15 mouse cellular contexts compared by ENCODE assay signal in genomic region chr4:84118284-84118919, GRCm38 (mm10).
DNase-seq lines count a peak whose midpoint lies in the region; ATAC-seq and TF ChIP-seq lines count a peak whose summit lies in the region.
"Had no signal": no experiment of that assay in that cellular context is flagged by ENCODE, and none has a peak within 500 bp of the region (broad histone marks: within the 10 kb centered on the region; RNA-seq: fewer than 3 reads in every experiment).

No protein-coding gene starts in this region.

- H3K27ac ChIP-seq in forebrain, embryonic 12.5 days: no peak overlapping the region
- no peak overlapping the region for H3K27ac ChIP-seq in forebrain, embryonic 10.5 days
- H3K27ac ChIP-seq in kidney, embryonic 15.5 days: no peak overlapping the region
- H3K27ac ChIP-seq in stomach, embryonic 14.5 days (ENCODE audit: low read length): no peak overlapping the region
- H3K27ac ChIP-seq in stomach, postnatal 0 days (replicated peaks): no peak overlapping the region
- H3K27ac ChIP-seq: heart, adult 2 months; liver, embryonic 13.5 days had no signal

- 89% methylated on average over 2 of the region's 2 CpGs for WGBS in forebrain, embryonic 12.5 days
- 95% methylated on average over 2 of the region's 2 CpGs for WGBS in forebrain, embryonic 10.5 days
- WGBS in kidney, embryonic 15.5 days: 89% methylated on average over 2 of the region's 2 CpGs
- WGBS in stomach, embryonic 14.5 days: 84% methylated on average over 2 of the region's 2 CpGs
- 72% methylated on average over 2 of the region's 2 CpGs for WGBS in stomach, postnatal 0 days

- no peak overlapping the region; the same call in 1 of the 2 replicates for H3K9ac ChIP-seq in forebrain, embryonic 12.5 days
- no peak overlapping the region for H3K9ac ChIP-seq in kidney, embryonic 15.5 days
- H3K9ac ChIP-seq in stomach, embryonic 14.5 days (replicated peaks; ENCODE audit: low read depth, low read length): no peak overlapping the region
- no peak overlapping the region for H3K9ac ChIP-seq in stomach, postnatal 0 days (ENCODE audit: low read length)
- H3K9ac ChIP-seq: liver, embryonic 13.5 days had no signal

- TF ChIP-seq EP300 in stomach, postnatal 0 days (optimal IDR thresholded peaks at IDR 0.05): no peak

- no peak overlapping the region for H3K4me3 ChIP-seq in forebrain, embryonic 12.5 days (replicated peaks)
- H3K4me3 ChIP-seq in forebrain, embryonic 10.5 days: no peak overlapping the region
- H3K4me3 ChIP-seq in kidney, embryonic 15.5 days (replicated peaks): no peak overlapping the region
- H3K4me3 ChIP-seq in stomach, embryonic 14.5 days (ENCODE audit: low read depth, low read length): no peak overlapping the region
- H3K4me3 ChIP-seq in stomach, postnatal 0 days (ENCODE audit: low read depth, low read length): no peak overlapping the region
- H3K4me3 ChIP-seq: heart, adult 2 months; liver, embryonic 13.5 days had no signal

- no peak for DNase-seq in forebrain, embryonic 10.5 days (ENCODE audit: extremely low spot score, low spot score)
- DNase-seq in kidney, adult 18-20 months: no peak
- DNase-seq in stomach, postnatal 0 days (ENCODE audit: low spot score): no peak
- DNase-seq in ovary, postnatal 14 days (ENCODE audit: low spot score): no peak
- DNase-seq in spleen, adult 18-20 months: no peak
- DNase-seq: cerebellum, adult 8-10 months; gastrocnemius, postnatal 10 days; heart, adult 2 months; kidney, adult 9 months; liver, embryonic 13.5 days; right cerebral cortex, postnatal 25 days; thymus, postnatal 4 days had no signal

- H3K4me2 ChIP-seq in forebrain, embryonic 12.5 days: no peak overlapping the region
- H3K4me2 ChIP-seq in kidney, embryonic 15.5 days: no peak overlapping the region
- H3K4me2 ChIP-seq in stomach, embryonic 14.5 days (replicated peaks; ENCODE audit: low read depth, low read length): no peak overlapping the region
- no peak overlapping the region for H3K4me2 ChIP-seq in stomach, postnatal 0 days (replicated peaks; ENCODE audit: low read depth)
- H3K4me2 ChIP-seq: liver, embryonic 13.5 days had no signal

- H3K9me3 ChIP-seq in forebrain, embryonic 12.5 days: no peaks in the 10 kb centered on the region
- no peaks in the 10 kb centered on the region for H3K9me3 ChIP-seq in forebrain, embryonic 10.5 days
- no peaks in the 10 kb centered on the region for H3K9me3 ChIP-seq in kidney, embryonic 15.5 days (replicated peaks)
- H3K9me3 ChIP-seq in stomach, embryonic 14.5 days (ENCODE audit: control insufficient read depth, low read depth, low read length): no peaks in the 10 kb centered on the region
- H3K9me3 ChIP-seq in stomach, postnatal 0 days (ENCODE audit: control insufficient read depth, low read length): no peaks in the 10 kb centered on the region
- H3K9me3 ChIP-seq: liver, embryonic 13.5 days had no signal

- peaks cover 20% of the 10 kb centered on the region for H3K4me1 ChIP-seq in forebrain, embryonic 12.5 days
- peaks cover 30% of the 10 kb centered on the region for H3K4me1 ChIP-seq in forebrain, embryonic 10.5 days
- peaks cover 31% of the 10 kb centered on the region for H3K4me1 ChIP-seq in kidney, embryonic 15.5 days
- H3K4me1 ChIP-seq in stomach, embryonic 14.5 days (ENCODE audit: control insufficient read depth, insufficient read depth, low read length): no peaks in the 10 kb centered on the region
- H3K4me1 ChIP-seq in stomach, postnatal 0 days (replicated peaks; ENCODE audit: control insufficient read depth, insufficient read depth): no peaks in the 10 kb centered on the region
- H3K4me1 ChIP-seq: liver, embryonic 13.5 days had no signal

- no peak for TF ChIP-seq CTCF in stomach, postnatal 0 days (IDR thresholded peaks at IDR 0.05; ENCODE audit: low read depth)

- 0 out of 2 replicates have a peak, but pooled peaks have one; percentile 41 for ATAC-seq in forebrain, embryonic 12.5 days (ENCODE audit: low FRiP score)
- ATAC-seq in kidney, embryonic 15.5 days (replicated peaks; ENCODE audit: low FRiP score): 0 out of 2 replicates have a peak, but pooled peaks have one; percentile 11
- 0 out of 2 replicates have a peak, but pooled peaks have one; percentile 16 for ATAC-seq in stomach, embryonic 14.5 days (ENCODE audit: insufficient number of reproducible peaks, insufficient read depth, low FRiP score, low read depth)
- ATAC-seq in stomach, postnatal 0 days (ENCODE audit: low FRiP score, low TSS enrichment): no peak

- 0 out of 2 replicates have a peak, but pooled peaks cover 8% of the 10 kb centered on the region for H3K27me3 ChIP-seq in forebrain, embryonic 12.5 days
- H3K27me3 ChIP-seq in forebrain, embryonic 10.5 days (ENCODE audit: poor library complexity, severe bottlenecking): peaks cover 7% of the 10 kb centered on the region
- no peaks in the 10 kb centered on the region for H3K27me3 ChIP-seq in kidney, embryonic 15.5 days
- H3K27me3 ChIP-seq in stomach, embryonic 14.5 days (ENCODE audit: control insufficient read depth, insufficient read depth, low read length): no peaks in the 10 kb centered on the region
- no peaks in the 10 kb centered on the region for H3K27me3 ChIP-seq in stomach, postnatal 0 days (ENCODE audit: control insufficient read depth, insufficient read depth, low read length)
- H3K27me3 ChIP-seq: liver, embryonic 13.5 days had no signal

- no peaks in the 10 kb centered on the region for H3K36me3 ChIP-seq in forebrain, embryonic 12.5 days (replicated peaks)
- no peaks in the 10 kb centered on the region for H3K36me3 ChIP-seq in forebrain, embryonic 10.5 days (replicated peaks)
- no peaks in the 10 kb centered on the region for H3K36me3 ChIP-seq in kidney, embryonic 15.5 days
- no peaks in the 10 kb centered on the region for H3K36me3 ChIP-seq in stomach, embryonic 14.5 days (ENCODE audit: control insufficient read depth, insufficient read depth, low read length)
- no peaks in the 10 kb centered on the region for H3K36me3 ChIP-seq in stomach, postnatal 0 days (ENCODE audit: control insufficient read depth, insufficient read depth, low read length)
- H3K36me3 ChIP-seq: liver, embryonic 13.5 days had no signal
